Mouse (Mus musculus): ENCODE results near the gene Pth2r. TPM values are rescaled to one million over a fixed set of nuclear protein-coding genes. Genes with fewer than 3 reads are reported as not detected.

Pth2r gene
- total RNA-seq (2021) (not detected), polyA plus RNA-seq (2012; rRNA removed) (not detected in 2 replicates)
- long read RNA-seq, partial matches to known transcripts, result 0 of 1 reads
- long read RNA-seq, other reads (novel, unspliced or antisense), result 1 of 1 reads

DNA sequence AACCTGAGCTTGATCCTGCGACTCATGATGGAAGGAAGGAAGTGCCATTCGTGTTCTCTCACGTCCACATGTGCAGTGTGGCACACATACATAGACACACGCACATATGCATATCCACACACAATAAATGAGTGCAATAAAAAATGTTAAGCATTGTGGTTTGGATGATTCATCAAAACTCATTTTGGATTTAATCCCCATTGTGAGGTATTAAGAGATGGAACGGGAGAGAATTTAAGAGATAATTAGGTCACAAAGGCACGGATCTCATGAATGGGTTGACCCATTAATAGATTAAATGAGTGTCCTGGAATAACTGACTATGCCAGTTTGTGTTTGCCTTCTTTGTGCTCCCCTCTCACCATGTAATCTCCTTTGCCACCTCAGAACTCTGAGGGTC, at the start of gene Pth2r:
Pth2r (plus strand) TSS at position 301 of the 400 bp plus-strand sequence.
- no peak for DNase-seq
- Histone ChIP-seq H3K4me1 (ENCODE audit: control insufficient read depth, insufficient read depth, low read length) (no peaks in the 10 kb centered on the region), H3K36me3 (ENCODE audit: control insufficient read depth, insufficient read depth, low read length) (no peaks in the 10 kb centered on the region), H3K27ac (no peak within 1 kb of the TSS), H3K79me2 (replicated peaks; ENCODE audit: control insufficient read depth, insufficient read depth, low read length) (no peaks in the 10 kb centered on the region), H3K27me3 (ENCODE audit: control insufficient read depth, insufficient read depth, low read length) (no peaks in the 10 kb centered on the region), H3K4me3 (no peak within 1 kb of the TSS), H3K9ac (ENCODE audit: low read depth, low read length) (no peak within 1 kb of the TSS)
- TF ChIP-seq EP300 (IDR thresholded peaks at IDR 0.05; ENCODE audit: insufficient read depth, low read depth, low read length), result no peak
- TF ChIP-seq CTCF (IDR thresholded peaks at IDR 0.05), result no peak
- no peak for TF ChIP-seq POLR2A (IDR thresholded peaks at IDR 0.05; ENCODE audit: insufficient read depth, low read depth, low read length)
- 69% methylated on average over 6 of the region's 6 CpGs for WGBS
- intact Hi-C loops (cut with DNase I), result loop anchor here (10.0 kb wide), 1 partner anchor 823 kb away; no protein-coding TSS in a partner anchor

GRCm38 (mm10) chr1:65237712-65238111, 44.1 kb upstream of the Pth2r start:
- DNase-seq, result no peak
- Histone ChIP-seq H3K4me3 (no peak overlapping the region), H3K9ac (ENCODE audit: low read depth, low read length) (no peak overlapping the region), H3K36me3 (ENCODE audit: control insufficient read depth, insufficient read depth, low read length) (no peaks in the 10 kb centered on the region; the same call in 1 of the 2 replicates), H3K79me2 (replicated peaks; ENCODE audit: control insufficient read depth, insufficient read depth, low read length) (no peaks in the 10 kb centered on the region), H3K4me1 (ENCODE audit: control insufficient read depth, insufficient read depth, low read length) (no peaks in the 10 kb centered on the region), H3K27me3 (ENCODE audit: control insufficient read depth, insufficient read depth, low read length) (no peaks in the 10 kb centered on the region), H3K27ac (no peak overlapping the region)
- no peak for TF ChIP-seq EP300 (IDR thresholded peaks at IDR 0.05; ENCODE audit: insufficient read depth, low read depth, low read length)
- no peak for TF ChIP-seq CTCF (IDR thresholded peaks at IDR 0.05)
- TF ChIP-seq POLR2A (IDR thresholded peaks at IDR 0.05; ENCODE audit: insufficient read depth, low read depth, low read length), result no peak
- 63% methylated on average over 3 of the region's 3 CpGs for WGBS
- intact Hi-C loops (cut with DNase I), result no loop called here

GRCm38 (mm10) chr1:65245637-65246036, 36.2 kb upstream of the Pth2r start:
- intact Hi-C loops (cut with DNase I), result no loop called here
- Histone ChIP-seq H3K9ac (ENCODE audit: low read depth, low read length) (no peak overlapping the region), H3K4me1 (ENCODE audit: control insufficient read depth, insufficient read depth, low read length) (no peaks in the 10 kb centered on the region), H3K4me3 (no peak overlapping the region), H3K27ac (no peak overlapping the region), H3K27me3 (ENCODE audit: control insufficient read depth, insufficient read depth, low read length) (no peaks in the 10 kb centered on the region), H3K36me3 (ENCODE audit: control insufficient read depth, insufficient read depth, low read length) (no peaks in the 10 kb centered on the region; the same call in 1 of the 2 replicates), H3K79me2 (replicated peaks; ENCODE audit: control insufficient read depth, insufficient read depth, low read length) (no peaks in the 10 kb centered on the region)
- no peak for DNase-seq
- TF ChIP-seq POLR2A (IDR thresholded peaks at IDR 0.05; ENCODE audit: insufficient read depth, low read depth, low read length) (no peak), EP300 (IDR thresholded peaks at IDR 0.05; ENCODE audit: insufficient read depth, low read depth, low read length) (no peak), CTCF (IDR thresholded peaks at IDR 0.05) (no peak)
- 90% methylated on average over 1 of the region's 1 CpGs for WGBS

GRCm38 (mm10) chr1:65280461-65280860, 1.4 kb upstream of the Pth2r start:
- no peak overlapping the region for H3K27ac ChIP-seq
- intact Hi-C loops (cut with DNase I), result loop anchor here (10.0 kb wide), 1 partner anchor 824 kb away; no protein-coding TSS in a partner anchor
- H3K27me3 ChIP-seq (ENCODE audit: control insufficient read depth, insufficient read depth, low read length), result no peaks in the 10 kb centered on the region
- DNase-seq, result no peak
- no peaks in the 10 kb centered on the region for H3K36me3 ChIP-seq (ENCODE audit: control insufficient read depth, insufficient read depth, low read length)
- no peak overlapping the region for H3K9ac ChIP-seq (ENCODE audit: low read depth, low read length)
- no peaks in the 10 kb centered on the region for H3K79me2 ChIP-seq (replicated peaks; ENCODE audit: control insufficient read depth, insufficient read depth, low read length)
- no peak overlapping the region for H3K4me3 ChIP-seq
- whole genome bisulfite sequencing, result 84% methylated on average over 3 of the region's 3 CpGs
- TF ChIP-seq POLR2A (IDR thresholded peaks at IDR 0.05; ENCODE audit: insufficient read depth, low read depth, low read length), result no peak
- TF ChIP-seq CTCF (IDR thresholded peaks at IDR 0.05), result no peak
- no peaks in the 10 kb centered on the region for H3K4me1 ChIP-seq (ENCODE audit: control insufficient read depth, insufficient read depth, low read length)

- DNase-seq, result peak; percentile 7 to 21
- TF ChIP-seq EP300 (IDR thresholded peaks at IDR 0.05; ENCODE audit: insufficient read depth, low read depth, low read length) (no peak), CTCF (IDR thresholded peaks at IDR 0.05) (peak; percentile 82)
Observed at GRCm38 (mm10) chr1:65282766-65283165, 910 bp downstream of the Pth2r start.

GRCm38 (mm10) chr1:65308476-65308875, 26.6 kb downstream of the Pth2r start:
- WGBS, result 80% methylated on average over 3 of the region's 3 CpGs
- no peaks in the 10 kb centered on the region for H3K4me1 ChIP-seq (ENCODE audit: control insufficient read depth, insufficient read depth, low read length)
- TF ChIP-seq POLR2A (IDR thresholded peaks at IDR 0.05; ENCODE audit: insufficient read depth, low read depth, low read length) (no peak), CTCF (IDR thresholded peaks at IDR 0.05) (no peak), EP300 (IDR thresholded peaks at IDR 0.05; ENCODE audit: insufficient read depth, low read depth, low read length) (no peak)
- H3K9ac ChIP-seq (ENCODE audit: low read depth, low read length), result no peak overlapping the region
- DNase-seq, result no peak
- no peak overlapping the region for H3K27ac ChIP-seq
- intact Hi-C loops (cut with DNase I), result no loop called here
- no peaks in the 10 kb centered on the region for H3K36me3 ChIP-seq (ENCODE audit: control insufficient read depth, insufficient read depth, low read length)
- no peaks in the 10 kb centered on the region for H3K79me2 ChIP-seq (replicated peaks; ENCODE audit: control insufficient read depth, insufficient read depth, low read length)
- H3K27me3 ChIP-seq (ENCODE audit: control insufficient read depth, insufficient read depth, low read length), result no peaks in the 10 kb centered on the region
- no peak overlapping the region for H3K4me3 ChIP-seq

More at GRCm38 (mm10) chr1:65282766-65283165, 910 bp downstream of the Pth2r start:
- H3K9ac ChIP-seq (ENCODE audit: low read depth, low read length), result no peak overlapping the region
- no peaks in the 10 kb centered on the region for H3K27me3 ChIP-seq (ENCODE audit: control insufficient read depth, insufficient read depth, low read length)
- H3K4me1 ChIP-seq (ENCODE audit: control insufficient read depth, insufficient read depth, low read length), result no peaks in the 10 kb centered on the region
- no peak overlapping the region for H3K4me3 ChIP-seq
- intact Hi-C loops (cut with DNase I), result loop anchor here (10.0 kb wide), 1 partner anchor 822 kb away; no protein-coding TSS in a partner anchor
- 13% methylated on average over 6 of the region's 6 CpGs for WGBS
- no peaks in the 10 kb centered on the region for H3K79me2 ChIP-seq (replicated peaks; ENCODE audit: control insufficient read depth, insufficient read depth, low read length)
- no peak overlapping the region for H3K27ac ChIP-seq
- no peaks in the 10 kb centered on the region for H3K36me3 ChIP-seq (ENCODE audit: control insufficient read depth, insufficient read depth, low read length)

All from heart, adult 2 months (tissue).